Mouse (Mus musculus): ENCODE results near the gene Fbxl16.

The Fbxl16 gene

GRCm38 (mm10) chr17:25839455-25840235 is 30.8 kb downstream of the Fbxl16 start:
- in situ Hi-C loops (cut with MboI, MseI), result loop anchor here (10.0 to 25.0 kb wide), 2 partner anchors 1835 to 1998 kb away; partner anchors contain the start of gene Snrpc

- in situ Hi-C loops (cut with MboI, MseI), result loop anchor here (25.0 kb wide), 1 partner anchor 1997 kb away; the partner anchor contains the start of gene Snrpc
Measured at GRCm38 (mm10) chr17:25840519-25840918, 31.6 kb downstream of the Fbxl16 start.

GRCm38 (mm10) chr17:25841117-25841880 is 32.4 kb downstream of the Fbxl16 start, which contains the start of gene Gm20683:
Gene Gm20683, minus strand, starts transcription at chr17:25841763.
- in situ Hi-C loops (cut with MboI, MseI), result loop anchor here (25.0 kb wide), 1 partner anchor 1996 kb away; the partner anchor contains the start of gene Snrpc

GRCm38 (mm10) chr17:25842509-25842908 is 33.6 kb downstream of the Fbxl16 start:
- in situ Hi-C loops (cut with MboI, MseI), result loop anchor here (25.0 kb wide), 1 partner anchor 1995 kb away; the partner anchor contains the start of gene Snrpc

- in situ Hi-C loops (cut with MboI, MseI), result loop anchor here (25.0 kb wide), 1 partner anchor 1994 kb away; the partner anchor contains the start of gene Snrpc
Measured at GRCm38 (mm10) chr17:25843122-25843521, 34.2 kb downstream of the Fbxl16 start.

GRCm38 (mm10) chr17:25843636-25844395 is 34.9 kb downstream of the Fbxl16 start:
- in situ Hi-C loops (cut with MboI, MseI), result loop anchor here (25.0 kb wide), 1 partner anchor 1993 kb away; the partner anchor contains the start of gene Snrpc

GRCm38 (mm10) chr17:25844396-25844901 is 35.6 kb downstream of the Fbxl16 start, which contains the start of gene Rhot2:
Gene Rhot2, minus strand, starts transcription at chr17:25844851.
- in situ Hi-C loops (cut with MboI, MseI), result loop anchor here (25.0 kb wide), 1 partner anchor 1993 kb away; the partner anchor contains the start of gene Snrpc

GRCm38 (mm10) chr17:25860229-25860628 is 51.3 kb downstream of the Fbxl16 start:
- in situ Hi-C loops (cut with MboI, MseI), result loop anchor here (25.0 kb wide), 1 partner anchor 1398 kb away; the partner anchor contains the start of genes Bricd5, E4f1 and Pgp

- in situ Hi-C loops (cut with MboI, MseI), result loop anchor here (25.0 kb wide), 1 partner anchor 1399 kb away; the partner anchor contains the start of genes Bricd5, E4f1 and Pgp
Measured at GRCm38 (mm10) chr17:25860832-25861703, 52.2 kb downstream of the Fbxl16 start, which contains the start of gene Wdr90. Gene Wdr90, minus strand, starts transcription at chr17:25861501.

- in situ Hi-C loops (cut with MboI, MseI), result loop anchor here (25.0 kb wide), 1 partner anchor 1400 kb away; the partner anchor contains the start of genes Bricd5, E4f1 and Pgp
Measured at GRCm38 (mm10) chr17:25861704-25862612, 53.1 kb downstream of the Fbxl16 start.

- in situ Hi-C loops (cut with MboI, MseI), result loop anchor here (25.0 kb wide), 1 partner anchor 1401 kb away; the partner anchor contains the start of genes Bricd5, E4f1 and Pgp
Measured at GRCm38 (mm10) chr17:25863681-25864080, 54.8 kb downstream of the Fbxl16 start.

GRCm38 (mm10) chr17:25864311-25864710 is 55.4 kb downstream of the Fbxl16 start:
- in situ Hi-C loops (cut with MboI, MseI), result loop anchor here (25.0 kb wide), 1 partner anchor 1402 kb away; the partner anchor contains the start of genes Bricd5, E4f1 and Pgp

GRCm38 (mm10) chr17:25865288-25865687 is 56.4 kb downstream of the Fbxl16 start:
- in situ Hi-C loops (cut with MboI, MseI), result loop anchor here (25.0 kb wide), 1 partner anchor 1403 kb away; the partner anchor contains the start of genes Bricd5, E4f1 and Pgp

- in situ Hi-C loops (cut with MboI, MseI), result loop anchor here (25.0 kb wide), 1 partner anchor 1404 kb away; the partner anchor contains the start of genes Bricd5, E4f1 and Pgp
Measured at GRCm38 (mm10) chr17:25866172-25866571, 57.3 kb downstream of the Fbxl16 start.

GRCm38 (mm10) chr17:25867509-25867835 is 58.6 kb downstream of the Fbxl16 start:
- in situ Hi-C loops (cut with MboI, MseI), result loop anchor here (25.0 kb wide), 1 partner anchor 1405 kb away; the partner anchor contains the start of genes Bricd5, E4f1 and Pgp

- in situ Hi-C loops (cut with MboI, MseI), result loop anchor here (25.0 kb wide), 1 partner anchor 1406 kb away; the partner anchor contains the start of genes Bricd5, E4f1 and Pgp
Measured at GRCm38 (mm10) chr17:25867836-25868600, 59.1 kb downstream of the Fbxl16 start.

GRCm38 (mm10) chr17:25868601-25869191 is 59.8 kb downstream of the Fbxl16 start, which contains the start of gene Mcrip2:
Gene Mcrip2, minus strand, starts transcription at chr17:25868764.
- in situ Hi-C loops (cut with MboI, MseI), result loop anchor here (25.0 kb wide), 1 partner anchor 1406 kb away; the partner anchor contains the start of genes Bricd5, E4f1 and Pgp

Measured in T-helper 2 cell (primary cell).